Mouse (Mus musculus) erythroblast, embryonic 14.5 days (primary cell): Measurements from ENCODE around the gene Gimd1. TPM values are rescaled to one million over a fixed set of nuclear protein-coding genes. Genes with fewer than 3 reads are reported as not detected.

Experiments
- H3K27me3 ChIP-seq: 2 replicates; pipeline ENCODE4 v1.6.1; 2012; ENCODE audit warnings: inconsistent platforms; ENCODE audit not compliant: control insufficient read depth
- H3K36me3 ChIP-seq: 2 replicates; pipeline ENCODE4 v1.6.1; 2012; ENCODE audit warnings: mild to moderate bottlenecking, inconsistent platforms; ENCODE audit not compliant: control insufficient read depth
- H3K4me1 ChIP-seq: 2 replicates; pipeline ENCODE4 v1.6.1; 2012; ENCODE audit warnings: inconsistent platforms; ENCODE audit not compliant: control insufficient read depth
- H3K4me3 ChIP-seq: replicated peaks from 2 replicates; pipeline ENCODE3; 2012; ENCODE audit warnings: moderate library complexity, mild to moderate bottlenecking, inconsistent platforms
- H3K9me3 ChIP-seq: 2 replicates; pipeline ENCODE4 v1.6.1; 2012; ENCODE audit warnings: low read length, inconsistent platforms, mixed read lengths; ENCODE audit not compliant: control insufficient read depth
- GATA1 ChIP-seq: IDR thresholded peaks from 2 replicates; pipeline ENCODE4 v1.6.1; 2012; ENCODE audit warnings: low read length, inconsistent platforms, mixed read lengths
- TAL1 ChIP-seq: IDR thresholded peaks from 3 replicates; pipeline ENCODE4 v1.6.1; 2012; ENCODE audit warnings: low read length, inconsistent platforms, mixed read lengths
- polyA plus RNA-seq: library from polyadenylated mRNA; stranded (reverse); fragments of >175 nt; gene quantifications from 2 replicates; pipeline ENCODE4 v1.2.3, GENCODE M21; 2012

The Gimd1 gene
- polyA plus RNA-seq, 1 experiment: not detected

- Histone ChIP-seq H3K9me3 (no peaks in the 10 kb centered on the region), H3K36me3 (no peaks in the 10 kb centered on the region), H3K4me3 (no peak overlapping the region), H3K4me1 (no peaks in the 10 kb centered on the region), H3K27me3 (no peaks in the 10 kb centered on the region)
- no peak for TF ChIP-seq GATA1
- TF ChIP-seq TAL1: no peak
These were observed 7.5 kb downstream of the Gimd1 start for GRCm38 (mm10) chr3:132637080-132637479.

DNA sequence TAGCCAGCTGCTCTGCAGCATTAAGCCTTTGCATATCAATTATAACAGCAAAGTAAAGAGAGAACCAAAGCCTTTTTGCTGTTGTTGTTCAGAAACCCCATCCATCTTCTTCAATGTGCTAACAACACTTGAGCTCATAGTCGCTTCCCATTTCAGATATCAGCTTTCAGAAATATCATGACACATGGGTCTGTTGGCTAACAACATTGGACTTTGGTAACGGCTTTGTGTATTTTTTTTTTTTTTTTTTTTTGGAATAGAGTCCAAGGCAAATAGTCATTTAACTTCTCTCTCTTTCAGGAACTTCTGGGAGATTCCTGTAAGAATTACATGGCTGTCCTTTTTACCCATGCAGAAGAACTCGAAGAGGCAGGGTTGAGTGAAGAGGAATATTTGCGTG lies 14.5 kb downstream of the Gimd1 start:
- Histone ChIP-seq H3K27me3 (no peaks in the 10 kb centered on the region), H3K4me3 (no peak overlapping the region), H3K4me1 (no peaks in the 10 kb centered on the region), H3K9me3 (no peaks in the 10 kb centered on the region), H3K36me3 (no peaks in the 10 kb centered on the region)
- TF ChIP-seq TAL1 (no peak), GATA1 (no peak)

DNA sequence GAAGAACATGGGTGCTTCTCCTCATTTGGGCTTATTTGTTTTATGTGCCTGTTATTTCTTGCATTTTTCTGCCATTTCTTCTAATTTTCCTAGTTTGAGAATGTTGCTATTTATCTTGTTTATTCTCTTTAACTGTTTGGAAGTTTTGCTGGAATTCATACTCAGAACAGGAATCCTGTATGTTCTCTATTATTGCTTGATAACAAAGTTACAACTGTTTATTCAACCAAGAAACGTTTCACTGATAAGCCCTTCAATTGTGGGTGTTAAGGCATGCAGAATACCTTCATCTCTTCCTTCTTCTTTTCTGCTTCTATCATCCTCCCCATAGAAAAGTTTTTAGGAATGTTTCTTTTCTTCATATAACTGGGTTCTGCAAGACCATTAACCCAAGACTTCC lies 17.2 kb downstream of the Gimd1 start:
- Histone ChIP-seq H3K36me3 (no peaks in the 10 kb centered on the region), H3K4me3 (no peak overlapping the region), H3K4me1 (no peaks in the 10 kb centered on the region), H3K27me3 (no peaks in the 10 kb centered on the region), H3K9me3 (no peaks in the 10 kb centered on the region)
- TF ChIP-seq GATA1 (no peak), TAL1 (no peak)

- Histone ChIP-seq H3K4me3 (no peak overlapping the region), H3K36me3 (no peaks in the 10 kb centered on the region), H3K27me3 (no peaks in the 10 kb centered on the region), H3K4me1 (no peaks in the 10 kb centered on the region), H3K9me3 (no peaks in the 10 kb centered on the region)
- TF ChIP-seq GATA1 (no peak), TAL1 (no peak)
These were observed 19.7 kb downstream of the Gimd1 start for GRCm38 (mm10) chr3:132649368-132649767.

DNA sequence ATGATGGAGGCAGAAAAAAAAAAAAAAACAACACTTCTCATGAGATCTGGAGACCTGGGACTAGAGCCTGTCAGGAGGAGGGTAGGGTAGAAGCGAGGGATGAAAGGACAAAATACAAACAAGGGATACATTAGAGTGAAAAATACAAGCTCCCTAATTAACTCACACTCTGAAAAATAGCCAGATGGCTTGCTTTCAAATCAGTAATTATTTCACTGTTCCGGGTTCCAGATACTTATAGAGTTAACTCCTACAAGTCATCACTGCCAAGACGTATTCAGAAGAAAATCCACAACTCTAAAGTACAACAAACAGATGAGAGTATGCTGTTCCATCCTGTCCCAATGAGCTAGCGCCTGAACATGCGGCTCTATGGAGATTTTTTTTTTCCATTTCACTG lies 20.6 kb downstream of the Gimd1 start:
- H3K4me1 ChIP-seq: no peaks in the 10 kb centered on the region

DNA sequence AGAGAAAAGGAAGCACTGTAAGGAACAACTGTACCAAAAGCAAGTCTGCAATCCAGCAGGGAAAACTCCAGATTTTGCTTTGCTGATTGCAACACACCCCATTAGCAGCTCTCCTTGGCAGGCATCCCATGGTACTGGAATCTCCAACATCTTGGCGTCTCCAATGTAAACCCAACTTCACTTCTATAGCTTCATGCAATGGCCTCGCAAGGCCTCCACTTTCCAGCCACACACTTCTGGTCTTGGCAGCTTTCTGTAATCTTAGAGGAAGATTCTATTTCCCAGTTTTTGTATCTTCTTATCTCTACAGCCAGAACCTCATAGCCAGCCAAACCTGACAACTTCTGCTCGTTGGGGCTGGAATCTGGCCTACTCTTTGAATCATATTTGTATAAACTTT lies 22.2 kb downstream of the Gimd1 start:
- TF ChIP-seq TAL1 (no peak), GATA1 (no peak)
- Histone ChIP-seq H3K27me3 (no peaks in the 10 kb centered on the region), H3K36me3 (no peaks in the 10 kb centered on the region), H3K9me3 (no peaks in the 10 kb centered on the region), H3K4me1 (no peaks in the 10 kb centered on the region), H3K4me3 (no peak overlapping the region)

More for the DNA sequence above, 20.6 kb downstream of the Gimd1 start:
- TF ChIP-seq GATA1 (no peak), TAL1 (no peak)
- H3K27me3 ChIP-seq: no peaks in the 10 kb centered on the region
- H3K9me3 ChIP-seq: no peaks in the 10 kb centered on the region
- no peak overlapping the region for H3K4me3 ChIP-seq
- H3K36me3 ChIP-seq: no peaks in the 10 kb centered on the region

- no peak overlapping the region for H3K4me3 ChIP-seq
- H3K9me3 ChIP-seq: no peaks in the 10 kb centered on the region
- peaks cover 3% of the 10 kb centered on the region for H3K36me3 ChIP-seq
- H3K27me3 ChIP-seq: no peaks in the 10 kb centered on the region
- TF ChIP-seq TAL1: no peak
- TF ChIP-seq GATA1: no peak
- no peaks in the 10 kb centered on the region for H3K4me1 ChIP-seq
These were observed 24.3 kb downstream of the Gimd1 start for GRCm38 (mm10) chr3:132653959-132654358.

GRCm38 (mm10) chr3:132655955-132656354 lies 26.3 kb downstream of the Gimd1 start:
- no peak overlapping the region for H3K4me3 ChIP-seq
- H3K4me1 ChIP-seq: no peaks in the 10 kb centered on the region
- H3K36me3 ChIP-seq: peaks cover 23% of the 10 kb centered on the region
- no peaks in the 10 kb centered on the region for H3K9me3 ChIP-seq
- TF ChIP-seq TAL1 (no peak), GATA1 (no peak)
- H3K27me3 ChIP-seq: no peaks in the 10 kb centered on the region

- Histone ChIP-seq H3K4me3 (no peak overlapping the region), H3K27me3 (no peaks in the 10 kb centered on the region), H3K4me1 (peaks cover 10% of the 10 kb centered on the region), H3K9me3 (no peaks in the 10 kb centered on the region), H3K36me3 (peaks cover 31% of the 10 kb centered on the region)
- TF ChIP-seq TAL1: no peak
- TF ChIP-seq GATA1: no peak
These were observed 47.9 kb downstream of the Gimd1 start for GRCm38 (mm10) chr3:132677494-132677893.
